Mouse (Mus musculus): Measurements from ENCODE around the gene Upk3bl.

DNA sequence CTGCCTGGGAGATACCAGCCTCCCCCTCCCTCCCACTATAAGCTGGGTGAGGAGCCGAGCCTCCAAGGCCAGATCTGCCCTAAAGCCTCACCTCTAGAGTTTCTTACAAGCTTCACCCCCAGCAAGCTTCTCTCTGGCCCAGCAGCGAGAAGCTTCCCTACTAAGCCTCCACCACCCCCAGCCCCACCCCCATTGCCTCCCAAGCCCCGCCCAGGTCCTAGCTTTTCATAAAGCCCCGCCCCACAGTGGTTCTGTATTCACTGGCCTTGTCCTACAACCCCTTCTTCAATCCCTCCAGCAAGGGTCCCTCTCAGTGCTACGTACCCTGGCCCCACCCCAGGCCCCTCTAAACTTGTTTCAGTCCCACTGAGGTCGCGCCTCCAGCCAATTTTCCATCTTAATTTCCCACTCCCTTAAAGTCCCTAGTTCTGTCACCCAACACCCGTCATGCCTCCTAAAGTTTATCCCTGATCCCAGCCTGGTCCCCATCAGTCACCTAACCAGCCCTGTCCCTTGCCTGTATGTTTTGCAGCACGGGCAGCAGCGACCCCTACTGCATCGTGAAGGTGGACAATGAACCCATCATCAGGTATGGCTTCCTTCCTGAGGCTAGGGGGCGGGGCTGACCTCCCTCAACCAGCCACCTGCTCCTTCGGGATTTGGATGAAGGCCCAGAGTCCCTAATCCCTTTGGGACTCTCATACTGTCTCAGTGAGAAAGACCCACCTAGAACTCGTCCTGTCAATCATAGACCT lies 34.7 kb downstream of the Upk3bl start:
- TF ChIP-seq CTCF (IDR thresholded peaks at IDR 0.05; ENCODE audit: low read depth, low read length) = peak; percentile 93
- TF ChIP-seq EP300 (IDR thresholded peaks at IDR 0.05; ENCODE audit: insufficient read depth, low read depth, low read length) = peak; percentile 37; the same call in 1 of the 2 replicates

Data from ES-Bruce4 (cell line).